Mouse (Mus musculus) mesoderm, embryonic 11.5 days (tissue): ENCODE results near the gene Primpol.
A peak's percentile ranks its signal among the peaks of the same experiment; 100 is the strongest.

Experiments
- DNase-seq: peaks from one replicate; pipeline ENCODE4 v3.0.0-alpha.2; 2012; ENCODE audit warnings: low read depth, low spot score

The Primpol gene

DNA sequence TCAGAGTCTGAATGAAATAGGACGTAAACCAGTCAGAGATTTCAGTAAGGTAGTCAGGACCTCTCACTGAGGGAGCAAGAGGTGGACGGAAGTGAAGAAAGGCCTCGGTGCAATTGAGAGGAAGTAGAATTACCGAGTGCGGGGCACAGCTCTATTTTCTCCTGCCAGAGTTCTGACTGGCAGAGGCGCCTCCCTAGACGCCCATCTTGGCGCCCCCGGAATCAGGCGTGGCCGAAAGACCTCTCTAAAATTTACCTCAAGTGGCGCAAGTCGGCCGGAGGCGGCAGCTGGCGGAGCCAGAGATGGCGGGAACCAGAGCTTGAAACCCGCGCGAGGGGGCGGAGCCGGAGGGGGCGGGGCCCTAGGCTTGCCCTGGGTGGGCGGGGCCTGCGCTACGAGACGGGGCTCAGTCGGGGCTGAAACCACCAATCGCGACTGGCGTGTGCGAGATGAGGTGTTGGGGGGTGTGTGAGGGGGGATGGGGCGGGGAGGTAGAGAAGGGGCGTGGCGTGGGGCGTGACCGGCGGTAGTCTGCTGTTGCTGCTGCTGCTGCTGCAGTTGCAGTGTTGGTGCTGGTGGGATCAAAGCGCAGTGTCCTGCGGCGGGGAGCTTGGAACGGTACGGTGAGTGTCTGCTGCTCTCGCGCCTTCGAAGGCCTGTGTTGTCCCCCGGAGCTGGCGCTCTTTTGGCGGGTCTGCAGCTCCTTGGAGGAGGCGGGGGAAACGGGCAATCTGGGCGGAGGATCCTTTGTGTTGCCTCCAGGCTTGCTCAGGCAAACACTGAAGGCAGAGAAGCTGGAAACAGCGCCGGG is at the start of gene Primpol, which contains the start of gene Casp3:
Gene Primpol (minus strand): TSS at position 334 of the 811 bp plus-strand sequence.
Gene Casp3 (plus strand): TSS at position 413 of the 811 bp plus-strand sequence.
- peak; percentile 97 for DNase-seq

- DNase-seq, result no peak
Observed at GRCm38 (mm10) chr8:46655919-46656318, 38.9 kb upstream of the Primpol start.

DNA sequence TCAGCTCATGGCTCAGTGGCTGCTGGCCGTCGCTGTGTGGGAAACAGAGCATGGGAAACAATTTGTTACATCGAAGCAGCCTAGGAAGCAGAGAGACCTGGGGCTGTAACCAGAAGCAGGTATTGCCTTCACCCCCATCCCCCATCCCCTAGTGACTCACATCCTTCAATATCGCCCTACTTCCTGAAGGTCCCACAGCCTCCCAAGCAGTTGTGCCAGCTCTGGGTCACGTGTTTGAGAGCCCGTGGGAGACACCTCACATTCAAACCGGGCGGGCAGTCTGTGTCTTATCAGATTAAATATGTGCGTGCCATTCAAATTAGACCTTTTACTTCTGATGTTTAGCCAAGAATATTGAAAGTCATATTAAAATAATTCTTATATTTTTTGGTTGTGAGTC is 34.9 kb upstream of the Primpol start:
- DNase-seq, result no peak

DNA sequence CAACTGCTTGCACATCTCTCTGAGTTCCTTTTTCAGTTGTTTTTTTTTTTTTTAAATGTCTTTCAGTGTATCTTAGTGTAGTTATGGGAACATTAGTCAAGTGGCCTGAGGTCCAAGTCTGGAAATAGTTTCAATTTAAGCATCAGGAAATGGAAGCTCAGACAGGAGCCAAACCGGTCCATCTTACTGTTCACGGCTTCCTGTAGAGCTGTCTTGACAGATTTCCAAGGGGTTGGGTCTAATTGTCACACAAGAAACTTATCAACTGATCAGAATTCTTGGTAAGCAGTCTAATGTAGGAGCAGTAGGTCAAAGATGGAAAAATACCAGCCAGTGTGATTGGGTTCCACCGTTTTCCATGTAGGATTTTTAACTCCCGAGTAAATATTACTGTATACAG is 31.4 kb upstream of the Primpol start:
- DNase-seq, result no peak

- DNase-seq, result no peak
Observed at GRCm38 (mm10) chr8:46641272-46641671, 24.3 kb upstream of the Primpol start.

GRCm38 (mm10) chr8:46639852-46640251 is 22.8 kb upstream of the Primpol start:
- DNase-seq, result no peak

DNA sequence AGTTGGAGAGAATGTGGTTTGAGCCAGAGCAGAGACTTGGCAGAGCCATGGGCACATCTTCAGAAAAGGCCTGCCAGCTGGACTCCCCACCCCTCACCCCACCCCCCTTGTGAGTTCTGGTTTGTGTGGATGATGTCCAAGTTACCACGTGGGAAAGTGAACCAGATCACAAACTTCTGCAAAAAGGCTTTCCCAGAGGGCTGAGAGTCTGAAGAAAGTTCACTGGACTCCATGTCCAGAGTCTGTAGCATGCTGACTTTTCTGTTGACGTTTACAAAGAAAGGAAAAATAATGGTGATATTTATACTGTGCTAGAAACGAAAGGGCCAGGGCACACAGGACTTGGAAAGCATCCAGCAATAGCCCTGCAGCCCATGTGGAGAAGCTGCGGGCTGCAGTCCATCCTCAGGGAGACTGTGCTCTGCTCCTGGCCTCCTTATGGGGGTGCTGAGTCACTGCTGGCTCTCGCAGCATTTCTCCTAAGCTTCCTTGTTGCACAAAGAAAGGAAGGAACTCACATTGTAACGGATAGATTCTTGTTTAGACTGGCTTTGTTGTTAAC is 22.1 kb upstream of the Primpol start:
- no peak for DNase-seq

- no peak for DNase-seq
Observed at GRCm38 (mm10) chr8:46630932-46631331, 13.9 kb upstream of the Primpol start.

- no peak for DNase-seq
Observed at GRCm38 (mm10) chr8:46630422-46630821, 13.4 kb upstream of the Primpol start.

DNA sequence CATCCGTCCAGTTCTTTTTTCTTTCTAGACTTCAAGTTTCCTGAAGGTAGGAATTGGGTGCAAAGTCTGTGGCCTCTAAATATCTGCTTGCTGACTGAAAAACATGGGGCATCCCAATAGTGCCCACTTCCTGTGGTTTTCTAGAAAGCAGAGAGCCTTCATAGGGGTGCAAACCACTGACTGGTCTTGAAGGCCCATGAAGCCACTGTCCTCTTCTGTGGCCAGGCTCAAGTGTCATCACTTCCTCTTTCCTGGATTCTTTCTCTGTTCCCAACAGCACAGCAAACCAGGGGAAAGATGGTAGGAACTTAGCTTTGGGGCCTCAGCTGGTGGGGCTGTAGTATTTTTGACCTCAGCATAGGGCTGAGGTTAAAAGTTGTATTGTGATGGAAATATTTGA is 11.6 kb upstream of the Primpol start:
- DNase-seq, result no peak

- DNase-seq, result no peak
Observed at GRCm38 (mm10) chr8:46627881-46628280, 10.9 kb upstream of the Primpol start.

GRCm38 (mm10) chr8:46626642-46627041 is 9.6 kb upstream of the Primpol start:
- DNase-seq, result no peak

- no peak for DNase-seq
Observed at GRCm38 (mm10) chr8:46625166-46625565, 8.2 kb upstream of the Primpol start.

- no peak for DNase-seq
Observed at GRCm38 (mm10) chr8:46622446-46623270, 5.6 kb upstream of the Primpol start.

DNA sequence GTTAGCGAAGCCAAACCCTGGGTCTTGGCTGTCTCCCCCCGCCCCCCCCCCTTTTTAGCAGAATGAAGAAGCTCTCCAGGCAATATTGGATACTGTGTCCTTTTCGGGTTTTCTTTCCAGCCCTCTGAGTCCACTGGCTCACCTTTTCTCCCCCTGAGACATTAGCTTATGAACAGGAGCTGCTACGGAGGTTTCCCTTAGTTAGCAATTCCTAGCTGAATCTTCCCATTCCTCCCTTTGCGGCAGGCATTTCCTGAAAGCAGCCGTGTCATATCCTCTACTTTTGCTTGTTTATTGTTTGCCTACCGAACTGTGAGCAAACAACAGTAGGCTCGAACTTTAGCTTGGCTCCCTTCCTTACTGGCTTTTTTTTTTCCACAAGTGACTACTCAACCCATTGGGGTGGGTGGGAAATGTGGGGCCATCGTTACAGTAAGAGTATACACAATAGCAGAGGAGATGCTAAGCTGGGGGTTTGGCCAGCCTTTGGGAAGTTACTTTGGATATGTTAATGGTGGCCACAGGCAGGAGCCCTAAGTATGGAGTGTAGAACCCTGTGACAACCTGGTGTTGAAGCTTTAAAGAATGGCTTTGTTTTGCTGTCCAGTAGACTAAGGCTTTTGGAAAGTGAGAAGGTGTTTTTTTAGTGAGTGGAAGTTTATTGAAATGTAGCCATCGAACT is 1.8 kb upstream of the Primpol start:
- DNase-seq, result no peak

DNA sequence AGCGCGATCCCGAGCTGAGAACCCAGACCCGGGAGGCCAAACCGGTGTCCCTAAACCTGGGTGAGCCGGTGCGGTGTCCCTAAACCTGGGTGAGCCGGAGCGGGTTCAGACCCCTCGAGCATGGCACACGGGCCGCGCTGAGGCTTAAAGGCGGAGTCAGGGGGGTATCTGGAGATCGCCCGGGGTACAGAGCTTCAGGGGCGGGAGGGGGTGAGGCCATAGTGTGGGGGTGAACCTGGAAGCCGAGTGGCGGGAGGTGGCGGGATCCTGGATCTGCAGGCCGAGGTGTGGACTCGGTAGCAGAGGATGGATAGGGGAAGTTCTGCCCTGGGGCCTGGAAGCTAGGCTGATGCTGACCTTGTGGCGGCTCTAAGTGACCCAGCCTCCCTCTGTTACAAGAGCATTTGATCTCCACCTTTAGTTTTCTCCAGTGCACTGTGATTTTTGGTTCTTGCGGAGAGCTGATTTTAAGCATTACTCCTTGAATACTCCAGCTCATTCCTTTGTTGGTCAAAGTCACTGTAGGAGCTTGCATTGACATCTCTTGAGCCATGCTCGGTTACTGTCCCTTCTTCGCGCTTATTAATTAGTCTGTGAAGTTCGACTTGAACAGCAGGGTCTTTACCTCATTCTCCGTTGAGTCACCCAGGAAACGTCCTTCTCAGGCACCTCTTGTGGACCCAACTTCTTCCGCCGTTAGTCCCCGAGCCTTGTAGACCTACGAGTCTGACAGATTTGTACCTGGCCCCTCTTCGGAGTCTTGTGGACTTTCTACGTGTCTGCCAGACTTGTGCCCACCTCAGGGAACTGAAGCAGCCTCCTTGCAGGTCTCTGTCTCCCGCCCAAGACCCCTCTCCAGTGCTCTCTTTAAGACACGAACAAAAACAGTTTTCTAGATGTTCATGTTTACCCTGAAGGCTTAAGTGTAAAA is 943 bp upstream of the Primpol start:
- no peak for DNase-seq

- no peak for DNase-seq
Observed at GRCm38 (mm10) chr8:46615936-46616335, 1.1 kb downstream of the Primpol start.

DNA sequence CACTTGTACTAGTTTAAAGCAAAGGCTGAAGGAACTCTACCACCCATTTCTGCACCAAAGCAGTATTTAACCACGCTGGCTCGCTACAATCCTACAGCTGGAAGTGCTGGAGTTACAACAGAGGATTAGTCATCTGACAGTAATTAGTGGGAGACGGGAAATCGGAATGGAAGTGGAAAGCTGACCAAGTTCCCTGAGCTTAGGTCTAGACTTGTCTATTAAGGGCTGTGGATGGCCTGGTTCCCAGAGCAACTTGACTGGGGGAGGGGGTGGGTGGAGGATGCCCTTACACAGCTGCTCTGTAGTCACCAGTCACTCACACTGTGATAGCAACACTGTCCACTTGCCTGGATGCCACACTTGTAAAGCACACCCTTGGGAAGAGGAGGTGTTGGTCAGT is 3.6 kb downstream of the Primpol start:
- no peak for DNase-seq

- DNase-seq, result no peak
Observed at GRCm38 (mm10) chr8:46612913-46613312, 4.1 kb downstream of the Primpol start.

GRCm38 (mm10) chr8:46611557-46611956 is 5.5 kb downstream of the Primpol start:
- no peak for DNase-seq

DNA sequence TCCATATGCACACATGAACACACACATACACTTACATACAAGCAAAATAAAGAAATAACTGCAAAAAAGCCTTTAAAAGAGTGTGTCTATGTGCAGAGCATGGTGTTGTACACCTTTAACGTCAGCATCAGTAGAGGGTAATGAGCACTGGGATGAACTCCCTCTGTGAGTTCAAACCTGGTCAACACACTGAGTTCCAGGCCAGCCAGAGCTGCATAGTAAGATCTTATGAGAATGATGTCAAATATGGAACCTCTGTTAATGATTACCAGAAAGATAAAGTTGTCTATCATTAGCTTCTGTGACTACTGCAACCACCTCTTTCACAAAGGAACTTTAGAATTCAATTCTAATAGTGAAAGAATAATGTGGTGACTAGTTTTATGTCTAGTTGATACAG is 10.1 kb downstream of the Primpol start:
- DNase-seq, result no peak
